Mouse (Mus musculus): ENCODE measurements around the gene 4930442H23Rik. TPM values are rescaled to one million over a fixed set of nuclear protein-coding genes. Genes with fewer than 3 reads are reported as not detected.
"Not testable (repeated sequence)": the region's sequence is repeated elsewhere in the genome, so short reads cannot be mapped to it uniquely, and the experiment has no call there.

4930442H23Rik gene
- polyA plus RNA-seq, 1 experiment = not detected

DNA sequence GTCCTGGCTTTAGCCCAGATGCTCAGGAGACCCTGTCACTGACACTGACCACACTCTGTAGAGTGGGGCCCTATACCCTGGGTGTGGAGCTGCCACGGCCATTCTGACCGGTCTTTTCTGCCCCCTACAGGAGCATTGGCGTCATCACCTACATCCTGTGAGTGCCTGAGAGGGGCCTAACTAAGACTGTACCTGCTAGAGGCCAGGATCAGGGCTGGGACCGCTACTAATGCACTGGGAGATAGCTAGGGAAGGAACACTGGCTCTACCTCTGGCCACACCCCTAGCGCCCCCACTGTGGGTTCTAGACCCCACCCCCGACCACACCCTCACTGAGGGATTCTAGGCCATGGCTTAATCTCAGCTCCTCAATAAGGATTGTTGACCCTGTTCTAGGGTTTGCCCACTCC, 7.3 kb upstream of the 4930442H23Rik start:
- Histone ChIP-seq H3K27ac (ENCODE audit: insufficient read depth, low read length) (no peak overlapping the region), H3K4me3 (ENCODE audit: insufficient read depth, low read length) (no peak overlapping the region), H3K4me1 (ENCODE audit: control insufficient read depth, insufficient read depth, low read length) (0 out of 2 replicates have a peak, but pooled peaks cover 2% of the 10 kb centered on the region)
- no peak for TF ChIP-seq POLR2A (IDR thresholded peaks at IDR 0.05; ENCODE audit: extremely low read depth, insufficient read depth, low read length)
- 0 out of 2 replicates have a peak, but pooled peaks have one; percentile 10 for TF ChIP-seq CTCF (IDR thresholded peaks at IDR 0.05; ENCODE audit: extremely low read depth, insufficient read depth, low read length)

DNA sequence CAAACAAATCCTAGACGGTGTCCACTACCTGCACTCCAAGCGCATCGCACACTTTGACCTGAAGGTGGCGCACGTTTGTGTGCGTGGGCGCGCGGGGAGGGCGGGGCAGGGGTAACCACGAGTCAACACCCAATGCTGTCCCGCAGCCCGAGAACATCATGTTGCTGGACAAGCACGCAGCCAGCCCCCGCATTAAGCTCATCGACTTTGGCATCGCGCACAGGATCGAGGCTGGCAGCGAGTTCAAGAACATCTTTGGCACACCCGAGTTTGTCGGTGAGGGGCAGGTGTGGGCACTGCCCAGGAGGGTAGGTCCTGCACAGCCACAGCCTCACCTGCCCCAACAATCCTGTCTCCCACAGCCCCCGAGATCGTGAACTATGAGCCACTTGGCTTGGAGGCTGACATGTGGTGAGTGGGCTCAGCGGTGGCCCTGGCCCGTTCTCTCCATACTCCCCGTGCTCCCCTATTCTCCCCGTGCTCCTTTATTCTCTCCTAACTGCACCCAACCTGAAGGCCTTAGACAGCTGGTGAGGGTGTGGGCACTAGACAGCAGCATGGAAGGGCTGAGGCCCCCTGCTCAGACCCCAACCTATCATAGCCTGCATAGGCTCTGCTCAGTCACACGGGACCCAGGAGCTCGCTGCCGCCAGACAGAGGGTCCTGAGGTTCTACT, 6.7 kb upstream of the 4930442H23Rik start:
- H3K4me1 ChIP-seq (ENCODE audit: control insufficient read depth, insufficient read depth, low read length) = 0 out of 2 replicates have a peak, but pooled peaks cover 2% of the 10 kb centered on the region
- H3K4me3 ChIP-seq (ENCODE audit: insufficient read depth, low read length) = no peak overlapping the region
- 0 out of 2 replicates have a peak, but pooled peaks have one; percentile 20 for TF ChIP-seq CTCF (IDR thresholded peaks at IDR 0.05; ENCODE audit: extremely low read depth, insufficient read depth, low read length)
- TF ChIP-seq POLR2A (IDR thresholded peaks at IDR 0.05; ENCODE audit: extremely low read depth, insufficient read depth, low read length) = no peak
- H3K27ac ChIP-seq (ENCODE audit: insufficient read depth, low read length) = no peak overlapping the region

GRCm38 (mm10) chr10:81189821-81190220, 6.2 kb upstream of the 4930442H23Rik start:
- no peak for TF ChIP-seq POLR2A (IDR thresholded peaks at IDR 0.05; ENCODE audit: extremely low read depth, insufficient read depth, low read length)
- no peak for TF ChIP-seq CTCF (IDR thresholded peaks at IDR 0.05; ENCODE audit: extremely low read depth, insufficient read depth, low read length)
- Histone ChIP-seq H3K4me1 (ENCODE audit: control insufficient read depth, insufficient read depth, low read length) (0 out of 2 replicates have a peak, but pooled peaks cover 2% of the 10 kb centered on the region), H3K4me3 (ENCODE audit: insufficient read depth, low read length) (no peak overlapping the region), H3K27ac (ENCODE audit: insufficient read depth, low read length) (no peak overlapping the region)

DNA sequence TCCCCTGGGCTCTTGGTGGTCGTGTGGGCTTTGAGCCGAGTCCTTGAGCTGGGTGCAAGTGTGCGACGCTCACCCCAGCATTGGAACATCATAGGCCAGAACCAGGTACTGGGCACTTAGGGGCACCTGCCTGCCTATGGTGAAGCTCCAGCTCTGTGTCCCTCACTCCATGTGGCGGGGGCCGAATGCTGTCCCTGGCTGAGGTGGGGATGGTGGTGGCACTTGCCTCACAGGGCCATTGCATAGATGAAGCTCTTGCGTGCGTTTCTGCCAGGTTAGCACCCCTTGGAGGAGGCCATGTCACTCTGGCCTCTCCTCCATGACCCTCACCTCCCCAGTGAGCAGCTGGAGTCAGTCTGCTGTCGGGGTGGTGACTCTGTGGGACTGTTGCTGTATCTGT, 3.5 kb upstream of the 4930442H23Rik start:
- H3K27ac ChIP-seq (ENCODE audit: insufficient read depth, low read length) = no peak overlapping the region
- TF ChIP-seq POLR2A (IDR thresholded peaks at IDR 0.05; ENCODE audit: extremely low read depth, insufficient read depth, low read length) (no peak), CTCF (IDR thresholded peaks at IDR 0.05; ENCODE audit: extremely low read depth, insufficient read depth, low read length) (no peak)
- H3K4me1 ChIP-seq (ENCODE audit: control insufficient read depth, insufficient read depth, low read length) = peaks cover 2% of the 10 kb centered on the region
- no peak overlapping the region for H3K4me3 ChIP-seq (ENCODE audit: insufficient read depth, low read length)

GRCm38 (mm10) chr10:81184765-81185164, 1.1 kb upstream of the 4930442H23Rik start:
- no peak overlapping the region for H3K27ac ChIP-seq (ENCODE audit: insufficient read depth, low read length)
- H3K4me3 ChIP-seq (ENCODE audit: insufficient read depth, low read length) = no peak overlapping the region
- H3K4me1 ChIP-seq (ENCODE audit: control insufficient read depth, insufficient read depth, low read length) = peaks cover 2% of the 10 kb centered on the region
- TF ChIP-seq POLR2A (IDR thresholded peaks at IDR 0.05; ENCODE audit: extremely low read depth, insufficient read depth, low read length) (no peak), CTCF (IDR thresholded peaks at IDR 0.05; ENCODE audit: extremely low read depth, insufficient read depth, low read length) (no peak)

DNA sequence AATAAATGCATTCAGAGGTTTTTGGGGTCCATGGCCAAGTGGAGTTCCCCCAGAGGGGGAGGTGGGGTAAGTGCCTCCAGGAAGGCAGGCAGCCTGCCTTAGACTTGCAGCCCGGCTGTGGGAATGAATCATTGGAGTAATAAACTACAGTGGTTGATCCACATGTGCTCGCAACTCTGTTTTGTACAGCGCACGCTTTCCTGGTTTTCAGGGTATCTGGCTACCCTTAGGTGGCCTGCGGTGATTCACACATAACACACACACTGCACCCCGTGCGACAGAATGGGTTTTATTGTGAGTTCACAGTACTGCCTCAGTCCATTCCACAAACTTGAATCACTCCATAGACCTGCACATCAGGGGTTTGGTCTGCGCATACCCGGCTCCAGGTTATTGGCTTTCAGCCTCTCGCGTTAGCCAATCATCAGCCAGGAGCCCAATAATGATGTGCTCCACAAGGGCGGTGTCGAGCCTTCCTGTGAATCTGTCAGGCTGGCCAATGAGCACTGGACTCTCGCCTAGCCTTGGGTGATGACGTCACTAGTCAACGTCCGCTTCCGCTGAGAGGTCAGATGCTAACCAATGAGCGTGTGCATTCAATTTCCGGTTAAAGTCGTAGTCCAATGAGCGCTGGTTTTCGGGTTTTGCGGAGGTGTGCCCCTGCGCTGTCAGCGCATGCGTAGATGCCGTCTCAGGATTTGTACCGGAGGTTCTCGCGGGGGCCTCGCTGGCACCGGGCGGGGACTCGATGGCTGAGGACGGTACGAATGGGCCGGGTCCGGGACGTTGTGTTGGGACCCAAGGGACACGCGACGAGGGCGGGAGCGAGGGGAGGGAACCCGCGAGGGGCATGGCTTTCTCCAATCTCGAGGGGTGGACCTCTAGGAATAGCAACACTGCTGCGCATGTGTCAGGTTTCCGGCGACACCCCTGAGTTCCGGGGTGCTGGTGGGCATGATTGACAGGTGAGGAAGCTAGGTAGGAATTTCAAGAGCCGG, 1.0 kb downstream of the 4930442H23Rik start, which contains the start of gene Dapk3:
Dapk3 (plus strand) TSS at position 670 of the 998 bp plus-strand sequence.
- peak within 1 kb of the TSS; percentile 33; the same call in 1 of the 2 replicates for H3K27ac ChIP-seq (ENCODE audit: insufficient read depth, low read length)
- TF ChIP-seq CTCF (IDR thresholded peaks at IDR 0.05; ENCODE audit: extremely low read depth, insufficient read depth, low read length) (no peak), POLR2A (IDR thresholded peaks at IDR 0.05; ENCODE audit: extremely low read depth, insufficient read depth, low read length) (peak; percentile 88)
- peak within 1 kb of the TSS; percentile 45 for H3K4me3 ChIP-seq (ENCODE audit: insufficient read depth, low read length)
- peaks cover 3% of the 10 kb centered on the region for H3K4me1 ChIP-seq (ENCODE audit: control insufficient read depth, insufficient read depth, low read length)

- not testable (repeated sequence) for H3K4me3 ChIP-seq (ENCODE audit: insufficient read depth, low read length); H3K4me1 ChIP-seq (ENCODE audit: control insufficient read depth, insufficient read depth, low read length); H3K27ac ChIP-seq (ENCODE audit: insufficient read depth, low read length)
Observed at GRCm38 (mm10) chr10:81181860-81182259, 1.8 kb downstream of the 4930442H23Rik start.

- H3K4me1 ChIP-seq (ENCODE audit: control insufficient read depth, insufficient read depth, low read length) = peaks cover 4% of the 10 kb centered on the region
- no peak overlapping the region for H3K4me3 ChIP-seq (ENCODE audit: insufficient read depth, low read length)
- no peak overlapping the region for H3K27ac ChIP-seq (ENCODE audit: insufficient read depth, low read length)
- no peak for TF ChIP-seq CTCF (IDR thresholded peaks at IDR 0.05; ENCODE audit: extremely low read depth, insufficient read depth, low read length)
- TF ChIP-seq POLR2A (IDR thresholded peaks at IDR 0.05; ENCODE audit: extremely low read depth, insufficient read depth, low read length) = no peak
Observed at GRCm38 (mm10) chr10:81180946-81181345, 2.7 kb downstream of the 4930442H23Rik start.

- no peak overlapping the region for H3K27ac ChIP-seq (ENCODE audit: insufficient read depth, low read length)
- TF ChIP-seq POLR2A (IDR thresholded peaks at IDR 0.05; ENCODE audit: extremely low read depth, insufficient read depth, low read length) (no peak), CTCF (IDR thresholded peaks at IDR 0.05; ENCODE audit: extremely low read depth, insufficient read depth, low read length) (no peak)
- peaks cover 7% of the 10 kb centered on the region for H3K4me1 ChIP-seq (ENCODE audit: control insufficient read depth, insufficient read depth, low read length)
- no peak overlapping the region for H3K4me3 ChIP-seq (ENCODE audit: insufficient read depth, low read length)
Observed at GRCm38 (mm10) chr10:81179451-81180342, 4.0 kb downstream of the 4930442H23Rik start.

Data from cortical plate, adult 2 months (tissue).